Mouse (Mus musculus) forebrain, embryonic 11.5 days (tissue): ENCODE measurements around the gene Pou3f1. TPM values are rescaled to one million over a fixed set of nuclear protein-coding genes. Genes with fewer than 3 reads are reported as not detected.
A peak's percentile ranks its signal among the peaks of the same experiment; 100 is the strongest.

Experiments
- ATAC-seq: fragments of 200-750 bp; cut with Nextera tagmentation; replicated peaks from 2 replicates; pipeline ENCODE4 v1.8.0; 2017; ENCODE audit warnings: moderate TSS enrichment; ENCODE audit not compliant: low FRiP score
- DNase-seq: peaks from one replicate; pipeline ENCODE4 v3.0.0-alpha.2; 2017; ENCODE audit warnings: low spot score
- H3K27ac ChIP-seq: fragments of 300-500 bp; sonication (generic); 2 replicates; pipeline ENCODE4 v1.5.1; 2014; ENCODE audit warnings: low read depth, low read length
- H3K27me3 ChIP-seq: fragments of 300-500 bp; sonication (generic); 2 replicates; pipeline ENCODE4 v1.6.1; 2014; ENCODE audit warnings: mild to moderate bottlenecking, low read length, mixed read lengths; ENCODE audit not compliant: control insufficient read depth, insufficient read depth
- H3K36me3 ChIP-seq: fragments of 300-500 bp; sonication (generic); 2 replicates; pipeline ENCODE4 v1.6.1; 2014; ENCODE audit warnings: mild to moderate bottlenecking, low read length, moderate library complexity, mixed read lengths; ENCODE audit not compliant: control insufficient read depth, insufficient read depth
- H3K4me1 ChIP-seq: fragments of 300-500 bp; sonication (generic); replicated peaks from 2 replicates; pipeline ENCODE4 v1.6.1; 2014; ENCODE audit warnings: low read length, mixed read lengths; ENCODE audit not compliant: control insufficient read depth, insufficient read depth
- H3K4me2 ChIP-seq: fragments of 300-500 bp; sonication (generic); 2 replicates; pipeline ENCODE4 v1.6.1; 2014; ENCODE audit warnings: low read depth, mild to moderate bottlenecking, low read length, moderate library complexity, mixed read lengths; ENCODE audit not compliant: severe bottlenecking
- H3K4me3 ChIP-seq: fragments of 300-500 bp; sonication (generic); 2 replicates; pipeline ENCODE4 v1.5.1; 2014; ENCODE audit warnings: low read depth, low read length
- H3K9ac ChIP-seq: fragments of 300-500 bp; sonication (generic); 2 replicates; pipeline ENCODE4 v1.6.1; 2014; ENCODE audit warnings: low read length
- H3K9me3 ChIP-seq: fragments of 300-500 bp; sonication (generic); 2 replicates; pipeline ENCODE4 v1.6.1; 2016; ENCODE audit warnings: low read length, mixed read lengths; ENCODE audit not compliant: control insufficient read depth
- WGBS: fragments of 180-500 bp; shearing (Covaris S2); extraction: QIAGEN DNeasy Blood & Tissue Kit; methylation state at CpG from one replicate; pipeline ENCODE4 v1.1.7; 2014; 5-methylcytosine and 5-hydroxymethylcytosine counted together
- polyA plus RNA-seq: library from polyadenylated mRNA; unstranded; fragments of >200 nt; fragmentation: Nextera tagmentation; extraction: Ambion mirVana; gene quantifications from 2 replicates; pipeline ENCODE4 v1.2.1, GENCODE M21; 2014

The Pou3f1 gene
- polyA plus RNA-seq: 8.6 and 11.7 TPM in 2 replicates

DNA sequence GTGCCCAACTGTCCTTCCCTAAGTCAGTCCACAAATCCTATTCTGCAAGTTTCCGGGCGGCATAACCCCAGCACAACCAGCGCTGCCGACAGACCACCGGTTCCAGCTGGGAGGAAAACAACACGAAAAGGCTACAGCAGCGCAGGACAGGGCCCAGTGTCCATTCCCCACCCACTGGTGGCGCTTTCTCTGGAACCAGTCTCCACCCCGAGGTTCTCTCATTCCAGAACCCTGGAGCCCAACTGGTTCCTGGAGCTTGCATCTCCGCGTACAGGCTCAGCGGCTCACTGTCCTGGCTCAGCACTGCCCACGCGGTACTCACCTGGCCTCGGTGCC is at the start of gene Pou3f1:
Pou3f1 (plus strand) TSS at position 290 of the 336 bp plus-strand sequence.
- peak within 1 kb of the TSS; percentile 86 for H3K4me2 ChIP-seq
- H3K27ac ChIP-seq: no peak within 1 kb of the TSS; the same call in 1 of the 2 replicates
- peaks cover 23% of the 10 kb centered on the region for H3K4me1 ChIP-seq
- peak within 1 kb of the TSS; percentile 59 for H3K4me3 ChIP-seq
- no peaks in the 10 kb centered on the region for H3K9me3 ChIP-seq
- no peaks in the 10 kb centered on the region for H3K36me3 ChIP-seq
- peaks cover 64% of the 10 kb centered on the region for H3K27me3 ChIP-seq
- peak; percentile 4; the same call in 1 of the 2 replicates for ATAC-seq
- H3K9ac ChIP-seq: peak within 1 kb of the TSS; percentile 57
- WGBS: 1% methylated on average over 15 of the region's 15 CpGs
- peak; percentile 65 for DNase-seq

DNA sequence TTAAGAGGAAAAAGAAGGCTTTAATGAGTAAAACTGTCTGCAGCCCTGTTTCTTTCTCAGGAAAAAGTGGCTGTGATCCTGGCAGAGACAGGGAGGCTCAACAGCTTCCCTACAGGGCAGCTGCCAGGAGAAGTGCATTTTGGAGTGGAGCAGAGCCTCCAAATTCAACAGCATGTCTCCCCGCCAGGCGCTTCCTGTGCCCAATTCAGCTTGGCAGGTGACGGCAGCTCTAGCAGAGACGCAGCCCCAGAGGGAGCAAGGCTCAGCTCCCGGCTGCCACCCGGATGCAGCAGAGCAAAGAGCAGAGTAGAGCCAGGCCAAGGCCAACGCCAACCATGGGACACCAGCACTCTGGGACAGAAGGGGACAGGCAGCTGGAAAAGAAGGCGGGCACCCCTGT is 49.4 kb upstream of the Pou3f1 start:
- DNase-seq: no peak
- 76% methylated on average over 8 of the region's 8 CpGs for WGBS
- no peaks in the 10 kb centered on the region; the same call in 1 of the 2 replicates for H3K4me1 ChIP-seq
- no peak for ATAC-seq
- H3K9ac ChIP-seq: no peak overlapping the region
- no peak overlapping the region for H3K4me3 ChIP-seq
- peaks cover 3% of the 10 kb centered on the region; the same call in 1 of the 2 replicates for H3K27me3 ChIP-seq
- no peak overlapping the region for H3K27ac ChIP-seq
- H3K36me3 ChIP-seq: no peaks in the 10 kb centered on the region
- no peak overlapping the region for H3K4me2 ChIP-seq
- H3K9me3 ChIP-seq: no peaks in the 10 kb centered on the region

DNA sequence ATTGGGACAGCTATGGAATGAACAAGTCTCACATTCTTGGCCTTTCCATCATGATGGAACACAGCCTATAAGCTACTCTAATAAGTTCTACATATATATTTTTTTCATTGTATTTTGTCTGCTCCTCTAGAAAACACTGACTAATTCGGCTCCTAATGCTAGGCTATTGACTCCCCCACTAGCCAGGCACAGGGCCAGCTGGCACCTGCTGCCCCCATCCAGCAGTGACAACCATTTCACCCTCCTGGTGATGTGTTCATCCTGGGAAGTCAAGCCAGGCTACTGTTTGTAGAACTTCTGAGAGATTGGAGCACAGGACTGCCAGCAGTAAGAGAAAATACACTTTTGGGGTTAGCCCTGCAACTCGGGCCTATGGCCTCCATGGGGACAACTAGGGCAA is 46.5 kb upstream of the Pou3f1 start:
- 74% methylated on average over 2 of the region's 2 CpGs for WGBS
- no peak overlapping the region for H3K27ac ChIP-seq
- H3K27me3 ChIP-seq: no peaks in the 10 kb centered on the region
- H3K9ac ChIP-seq: no peak overlapping the region
- ATAC-seq (no peak), DNase-seq (no peak)
- H3K4me1 ChIP-seq: no peaks in the 10 kb centered on the region; the same call in 1 of the 2 replicates
- H3K4me3 ChIP-seq: no peak overlapping the region
- no peak overlapping the region for H3K4me2 ChIP-seq
- no peaks in the 10 kb centered on the region for H3K36me3 ChIP-seq
- no peaks in the 10 kb centered on the region for H3K9me3 ChIP-seq

DNA sequence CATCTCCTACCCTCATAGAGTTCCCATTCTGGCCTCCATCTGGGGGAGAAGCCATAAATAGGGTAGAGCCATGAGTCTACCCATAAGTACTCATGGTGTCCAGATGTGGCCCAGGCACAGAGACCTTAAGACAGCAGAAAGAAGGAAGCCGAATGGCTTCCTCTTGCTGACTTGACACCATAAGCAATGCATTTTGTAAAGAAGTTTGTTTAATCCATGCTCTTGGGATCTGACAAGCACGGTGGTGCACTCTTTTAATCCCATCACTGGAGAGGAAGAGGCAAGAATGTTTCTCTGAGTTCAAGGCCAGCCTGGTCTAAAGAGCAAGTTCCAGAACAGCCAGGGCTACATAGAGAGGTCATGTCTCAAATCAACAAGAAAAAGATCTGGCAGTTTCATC is 45.9 kb upstream of the Pou3f1 start, which contains the start of gene 3100002H09Rik:
3100002H09Rik (minus strand) TSS at position 101 of the 400 bp plus-strand sequence.
- Histone ChIP-seq H3K27ac (no peak within 1 kb of the TSS), H3K36me3 (no peaks in the 10 kb centered on the region), H3K4me1 (no peaks in the 10 kb centered on the region; the same call in 1 of the 2 replicates), H3K4me2 (no peak within 1 kb of the TSS), H3K27me3 (no peaks in the 10 kb centered on the region), H3K4me3 (no peak within 1 kb of the TSS), H3K9ac (no peak within 1 kb of the TSS), H3K9me3 (no peaks in the 10 kb centered on the region)
- DNase-seq (no peak), ATAC-seq (no peak)
- 82% methylated on average over 2 of the region's 2 CpGs for WGBS

DNA sequence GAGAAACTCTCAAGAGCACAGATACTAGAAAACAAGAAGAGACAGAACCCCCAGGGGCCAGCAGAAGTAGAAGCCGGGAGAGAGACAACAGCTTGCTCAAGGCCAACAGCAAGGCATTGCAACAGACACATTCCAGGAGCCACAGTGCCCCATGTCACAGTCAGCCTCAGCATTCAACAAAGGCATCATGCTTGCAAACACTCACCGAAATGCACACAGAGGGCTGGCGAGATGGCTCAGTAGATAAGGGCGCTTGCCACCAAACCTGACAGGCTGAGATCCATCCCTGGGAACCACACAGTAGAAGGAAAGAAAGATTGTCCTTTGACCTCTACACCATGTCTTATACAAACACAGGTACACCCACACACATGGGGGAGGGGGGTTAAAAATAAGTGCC is 44.8 kb upstream of the Pou3f1 start:
- Histone ChIP-seq H3K9ac (no peak overlapping the region), H3K9me3 (no peaks in the 10 kb centered on the region), H3K4me1 (no peaks in the 10 kb centered on the region; the same call in 1 of the 2 replicates), H3K27ac (no peak overlapping the region), H3K27me3 (no peaks in the 10 kb centered on the region), H3K4me2 (no peak overlapping the region), H3K4me3 (no peak overlapping the region), H3K36me3 (no peaks in the 10 kb centered on the region)
- ATAC-seq: no peak
- 81% methylated on average over 4 of the region's 4 CpGs for WGBS
- no peak for DNase-seq

DNA sequence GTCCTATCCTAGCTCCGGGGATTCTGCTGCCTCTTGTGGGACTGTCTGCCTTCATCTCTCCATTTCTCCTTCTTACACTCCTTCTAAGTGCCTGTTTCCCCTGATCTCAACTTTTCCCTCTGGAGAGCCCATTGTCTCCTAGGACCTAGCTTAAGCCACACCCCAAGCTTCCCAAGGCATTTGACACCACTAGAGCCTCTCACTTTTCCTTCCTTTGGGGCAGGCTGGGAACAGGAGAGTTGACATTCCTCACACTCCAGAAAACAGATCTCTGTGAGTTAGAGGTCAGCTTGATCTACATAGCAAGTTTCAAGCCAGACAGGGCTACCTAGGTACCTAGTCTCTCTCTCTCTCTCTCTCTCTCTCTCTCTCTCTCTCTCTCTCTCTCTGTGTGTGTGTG is 42.4 kb upstream of the Pou3f1 start:
- WGBS: 0% methylated on average over 1 of the region's 1 CpGs
- H3K9me3 ChIP-seq: no peaks in the 10 kb centered on the region
- H3K9ac ChIP-seq: no peak overlapping the region
- ATAC-seq: no peak
- DNase-seq: no peak
- peaks cover 7% of the 10 kb centered on the region; the same call in 1 of the 2 replicates for H3K4me1 ChIP-seq
- no peak overlapping the region for H3K4me3 ChIP-seq
- H3K27me3 ChIP-seq: no peaks in the 10 kb centered on the region
- H3K4me2 ChIP-seq: no peak overlapping the region
- H3K27ac ChIP-seq: no peak overlapping the region
- H3K36me3 ChIP-seq: no peaks in the 10 kb centered on the region

DNA sequence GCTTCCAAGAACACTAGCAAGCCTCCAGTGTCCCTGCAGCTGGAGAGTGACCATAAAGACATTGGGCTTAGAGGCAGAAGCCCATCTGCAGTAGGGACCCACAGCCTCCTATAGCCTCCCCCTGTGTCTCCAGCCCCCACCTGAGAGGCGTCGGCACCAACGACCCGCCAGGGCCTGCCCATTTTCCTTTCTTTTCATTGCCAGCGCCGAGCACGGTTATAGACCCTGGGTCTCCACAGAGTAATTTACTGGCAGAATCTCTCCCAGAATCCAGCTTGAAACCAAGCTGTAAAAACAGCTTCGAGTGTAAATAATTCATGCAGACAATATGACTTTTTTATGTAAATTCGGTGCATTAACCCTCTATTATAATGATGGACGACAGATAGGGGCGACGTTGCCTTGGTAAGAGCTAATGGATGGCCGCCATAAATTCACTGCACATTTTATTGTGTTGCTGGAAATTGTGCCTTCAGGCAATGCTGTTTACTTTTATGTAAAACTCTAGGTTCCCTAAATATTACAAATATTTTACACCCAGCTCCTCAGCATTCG is 41.1 kb upstream of the Pou3f1 start:
- Histone ChIP-seq H3K27ac (no peak overlapping the region), H3K4me3 (no peak overlapping the region), H3K4me2 (no peak overlapping the region), H3K27me3 (no peaks in the 10 kb centered on the region), H3K4me1 (peaks cover 7% of the 10 kb centered on the region; the same call in 1 of the 2 replicates), H3K9me3 (no peaks in the 10 kb centered on the region), H3K36me3 (no peaks in the 10 kb centered on the region), H3K9ac (no peak overlapping the region)
- WGBS: 53% methylated on average over 14 of the region's 14 CpGs
- ATAC-seq (no peak), DNase-seq (no peak)

DNA sequence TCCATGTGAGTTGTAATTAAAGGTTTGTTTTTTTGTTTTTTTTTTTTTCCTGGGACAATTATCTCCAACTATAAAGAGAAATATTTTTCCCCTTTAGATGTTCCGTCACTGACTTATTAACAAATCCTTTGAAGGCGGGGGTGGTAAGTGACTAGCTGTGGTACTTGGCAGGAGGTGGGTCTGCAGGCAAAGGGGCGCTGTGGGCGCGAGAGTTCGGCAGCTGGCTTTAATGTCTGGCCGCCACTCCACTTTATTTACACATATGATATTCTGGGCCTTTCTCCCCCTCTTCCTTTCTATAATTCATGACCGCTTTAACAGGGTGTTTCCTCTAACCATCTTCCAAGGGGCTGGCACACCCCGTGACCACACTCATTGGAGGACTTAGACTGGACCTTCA is 40.6 kb upstream of the Pou3f1 start:
- Histone ChIP-seq H3K9ac (no peak overlapping the region), H3K4me2 (no peak overlapping the region), H3K27ac (no peak overlapping the region), H3K4me1 (peaks cover 7% of the 10 kb centered on the region; the same call in 1 of the 2 replicates), H3K27me3 (no peaks in the 10 kb centered on the region), H3K4me3 (no peak overlapping the region), H3K9me3 (no peaks in the 10 kb centered on the region), H3K36me3 (no peaks in the 10 kb centered on the region)
- WGBS: 78% methylated on average over 9 of the region's 9 CpGs
- no peak for DNase-seq
- ATAC-seq: no peak

DNA sequence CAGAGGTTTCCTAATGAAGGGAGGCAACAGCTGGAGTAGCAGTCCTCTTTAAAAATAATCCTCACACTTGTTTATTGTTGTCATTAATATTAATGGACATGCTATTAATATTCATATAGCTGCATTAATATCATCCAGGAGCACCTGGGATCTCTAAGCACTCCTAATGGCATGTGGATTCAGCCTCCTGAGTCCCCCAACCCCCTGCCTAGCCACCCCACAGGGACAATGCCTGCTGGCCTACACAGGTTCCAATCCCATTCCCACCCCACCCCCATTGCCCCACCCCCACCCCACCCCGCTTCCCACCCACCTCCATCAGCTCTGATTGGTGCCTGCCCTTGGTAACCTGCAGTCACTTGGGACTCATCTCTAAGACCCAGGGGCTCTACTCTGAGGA is 40.0 kb upstream of the Pou3f1 start:
- ATAC-seq (no peak), DNase-seq (no peak)
- WGBS: 25% methylated on average over 1 of the region's 1 CpGs
- Histone ChIP-seq H3K36me3 (no peaks in the 10 kb centered on the region), H3K4me2 (no peak overlapping the region), H3K27ac (no peak overlapping the region), H3K4me1 (peaks cover 7% of the 10 kb centered on the region; the same call in 1 of the 2 replicates), H3K9me3 (no peaks in the 10 kb centered on the region), H3K4me3 (no peak overlapping the region), H3K9ac (no peak overlapping the region), H3K27me3 (no peaks in the 10 kb centered on the region)
